Mouse (Mus musculus): ENCODE results near the gene Paxx. TPM values are rescaled to one million over a fixed set of nuclear protein-coding genes. Genes with fewer than 3 reads are reported as not detected.

Paxx gene
- polyA plus RNA-seq, 1 experiment from 2014 or later = 22.1 TPM

DNA sequence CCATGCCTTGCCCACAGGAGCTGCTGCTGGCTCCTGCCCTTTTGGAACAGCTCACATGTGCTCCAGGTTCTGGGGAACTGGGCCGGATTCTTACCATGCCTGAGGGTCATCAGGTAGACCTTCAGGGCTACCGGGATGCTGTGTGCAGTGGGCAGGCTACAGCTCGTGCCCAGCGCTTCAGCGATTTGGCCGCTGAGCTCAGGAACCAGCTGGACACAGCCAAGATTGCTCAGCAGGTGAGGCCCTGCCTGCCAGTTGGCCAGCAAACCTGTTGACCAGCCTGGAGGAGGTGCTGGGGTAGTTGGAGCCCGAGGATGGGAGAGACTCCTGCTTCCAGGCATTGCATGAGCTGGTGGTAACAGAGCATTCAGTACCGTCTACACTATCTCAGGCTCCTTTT lies 26.6 kb downstream of the Paxx start:
- 0 out of 2 replicates have a peak, but pooled peaks cover 2% of the 10 kb centered on the region for H3K4me1 ChIP-seq (replicated peaks)
- WGBS = 76% methylated on average over 8 of the region's 8 CpGs

GRCm38 (mm10) chr2:25433101-25433500 lies 27.8 kb downstream of the Paxx start:
- WGBS = 84% methylated on average over 17 of the region's 17 CpGs
- ATAC-seq (ENCODE audit: insufficient number of reproducible peaks, low FRiP score) = no peak

More for the DNA sequence above, 26.6 kb downstream of the Paxx start:
- no peak overlapping the region for H3K9ac ChIP-seq
- no peaks in the 10 kb centered on the region for H3K9me3 ChIP-seq (replicated peaks)
- H3K4me3 ChIP-seq = no peak overlapping the region
- no peak overlapping the region for H3K4me2 ChIP-seq
- H3K36me3 ChIP-seq = no peaks in the 10 kb centered on the region
- no peak overlapping the region for H3K27ac ChIP-seq (ENCODE audit: poor library complexity, severe bottlenecking)
- peaks cover 48% of the 10 kb centered on the region for H3K27me3 ChIP-seq (replicated peaks)
- no peak for ATAC-seq (ENCODE audit: insufficient number of reproducible peaks, low FRiP score)

GRCm38 (mm10) chr2:25432326-25433098 lies 28.4 kb downstream of the Paxx start:
- 63% methylated on average over 11 of the region's 11 CpGs for WGBS
- Histone ChIP-seq H3K4me1 (replicated peaks) (0 out of 2 replicates have a peak, but pooled peaks cover 2% of the 10 kb centered on the region), H3K27me3 (replicated peaks) (peaks cover 51% of the 10 kb centered on the region), H3K4me3 (no peak overlapping the region), H3K27ac (ENCODE audit: poor library complexity, severe bottlenecking) (no peak overlapping the region), H3K4me2 (no peak overlapping the region), H3K36me3 (no peaks in the 10 kb centered on the region), H3K9ac (no peak overlapping the region), H3K9me3 (replicated peaks) (no peaks in the 10 kb centered on the region)
- no peak for ATAC-seq (ENCODE audit: insufficient number of reproducible peaks, low FRiP score)

More at GRCm38 (mm10) chr2:25433101-25433500, 27.8 kb downstream of the Paxx start:
- Histone ChIP-seq H3K9ac (no peak overlapping the region), H3K27ac (ENCODE audit: poor library complexity, severe bottlenecking) (no peak overlapping the region), H3K4me1 (replicated peaks) (0 out of 2 replicates have a peak, but pooled peaks cover 2% of the 10 kb centered on the region), H3K27me3 (replicated peaks) (peaks cover 51% of the 10 kb centered on the region), H3K9me3 (replicated peaks) (no peaks in the 10 kb centered on the region), H3K4me3 (no peak overlapping the region), H3K4me2 (no peak overlapping the region), H3K36me3 (no peaks in the 10 kb centered on the region)

DNA sequence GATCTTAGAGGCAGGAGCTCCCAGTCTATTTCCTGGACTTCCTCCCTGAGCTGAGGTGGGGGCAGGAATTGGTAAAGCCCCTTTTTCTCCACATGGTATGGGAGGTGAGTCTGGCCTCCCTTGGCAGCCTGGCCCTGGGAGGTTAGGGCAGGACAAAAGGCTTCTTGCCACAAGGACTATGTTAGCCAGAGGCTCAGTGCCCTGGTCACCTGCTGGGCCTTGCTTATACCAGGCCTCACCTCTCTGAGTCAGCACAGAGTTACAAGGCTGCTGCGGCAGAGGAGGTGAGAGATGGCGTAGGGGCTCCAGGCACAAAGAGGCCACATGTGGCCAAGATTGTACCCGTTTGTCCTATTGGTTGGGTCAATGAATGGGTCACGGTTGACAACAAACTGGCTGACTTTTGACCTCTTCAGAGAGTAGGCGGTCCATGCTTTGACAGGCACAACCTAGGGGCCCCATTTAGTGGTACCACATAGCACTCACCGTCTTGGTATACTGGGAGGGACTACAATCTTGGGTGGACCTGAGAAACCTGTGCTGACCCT lies 29.5 kb downstream of the Paxx start:
- H3K27me3 ChIP-seq (replicated peaks) = peaks cover 58% of the 10 kb centered on the region
- H3K9ac ChIP-seq = no peak overlapping the region
- 0 out of 2 replicates have a peak, but pooled peaks cover 2% of the 10 kb centered on the region for H3K4me1 ChIP-seq (replicated peaks)
- no peak for ATAC-seq (ENCODE audit: insufficient number of reproducible peaks, low FRiP score)
- no peak overlapping the region for H3K4me2 ChIP-seq
- H3K36me3 ChIP-seq = no peaks in the 10 kb centered on the region
- no peaks in the 10 kb centered on the region for H3K9me3 ChIP-seq (replicated peaks)
- 70% methylated on average over 6 of the region's 6 CpGs for WGBS
- no peak overlapping the region for H3K4me3 ChIP-seq
- no peak overlapping the region for H3K27ac ChIP-seq (ENCODE audit: poor library complexity, severe bottlenecking)

DNA sequence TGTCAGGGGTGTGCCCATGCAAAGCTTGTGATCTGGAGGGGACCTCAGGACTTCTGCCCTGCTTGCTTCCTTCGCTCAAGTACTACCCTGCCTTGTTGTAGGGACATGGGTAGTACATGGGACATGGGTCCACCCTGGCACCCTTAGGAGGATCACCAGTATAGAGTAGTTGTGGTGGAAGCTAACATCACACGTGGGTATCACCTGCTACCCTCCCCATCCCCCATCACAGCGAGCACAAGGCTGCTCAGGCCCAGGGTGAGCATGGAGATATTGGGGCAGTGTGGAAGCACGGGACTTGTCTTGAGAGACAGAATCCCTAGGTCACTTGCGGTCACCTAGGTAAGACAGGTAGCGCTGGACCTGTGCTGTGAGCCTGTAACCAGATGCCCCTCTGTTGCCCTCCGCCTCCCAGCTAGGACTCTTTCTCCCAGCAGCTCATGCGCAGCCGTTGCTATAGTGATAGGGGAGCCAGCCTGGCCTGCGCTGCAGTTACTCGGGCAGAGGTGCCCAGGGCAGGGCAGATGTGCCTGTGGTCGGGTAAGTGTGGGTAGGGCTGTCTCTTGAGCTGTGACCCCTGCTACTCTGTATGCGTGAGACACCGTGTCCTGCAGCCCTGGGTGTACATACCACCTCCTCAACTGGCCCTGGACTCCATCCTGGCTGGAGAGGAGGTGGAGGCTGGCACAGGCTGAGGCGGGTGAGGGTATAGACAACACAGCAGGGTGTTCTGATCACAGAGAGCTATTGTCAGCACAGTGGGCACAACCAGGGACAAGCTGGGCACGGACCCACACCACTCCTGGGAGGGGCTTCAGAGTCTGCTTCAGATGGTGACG lies 30.3 kb downstream of the Paxx start:
- Histone ChIP-seq H3K36me3 (no peaks in the 10 kb centered on the region), H3K9me3 (replicated peaks) (no peaks in the 10 kb centered on the region), H3K27ac (ENCODE audit: poor library complexity, severe bottlenecking) (no peak overlapping the region), H3K9ac (no peak overlapping the region), H3K4me3 (no peak overlapping the region), H3K27me3 (replicated peaks) (peaks cover 66% of the 10 kb centered on the region), H3K4me2 (no peak overlapping the region), H3K4me1 (replicated peaks) (0 out of 2 replicates have a peak, but pooled peaks cover 2% of the 10 kb centered on the region)
- WGBS = 72% methylated on average over 17 of the region's 17 CpGs
- no peak for ATAC-seq (ENCODE audit: insufficient number of reproducible peaks, low FRiP score)

DNA sequence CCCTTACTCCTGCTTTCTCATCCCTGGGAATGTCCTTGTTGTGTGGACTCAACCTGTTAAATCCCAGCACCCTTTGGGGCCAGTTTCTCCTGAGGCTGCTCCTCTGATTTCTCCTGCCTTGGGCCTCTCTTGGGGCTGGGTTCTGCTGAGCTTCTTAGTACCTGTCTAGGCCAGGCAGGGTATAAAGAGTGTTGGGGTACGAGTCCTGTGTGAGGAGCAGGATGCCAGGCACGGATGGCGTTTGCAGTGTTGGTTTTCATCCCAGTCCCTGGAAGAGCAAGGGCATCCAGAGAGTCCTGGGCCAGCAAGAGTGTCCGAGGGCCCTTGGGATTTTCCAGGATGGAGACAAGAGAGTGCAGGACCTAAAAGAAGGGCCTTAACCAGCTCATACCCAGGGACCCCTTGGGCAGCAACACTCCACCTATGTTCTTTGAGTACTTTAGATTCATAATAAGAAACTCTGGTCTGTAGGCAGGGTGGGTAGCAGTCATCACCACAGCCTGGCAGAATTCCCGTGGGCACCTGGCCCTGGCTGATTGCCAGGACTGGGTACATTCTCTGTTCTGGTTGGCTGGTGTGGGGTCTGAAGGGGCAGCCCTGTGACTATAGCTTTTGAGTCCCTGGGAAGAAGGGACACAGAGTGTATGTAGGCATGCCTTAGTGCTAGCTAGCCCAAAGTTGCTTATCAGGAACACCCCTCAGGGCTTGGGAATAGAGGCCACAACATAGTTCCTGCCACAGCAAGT lies 31.3 kb downstream of the Paxx start:
- no peaks in the 10 kb centered on the region for H3K36me3 ChIP-seq
- H3K4me3 ChIP-seq = peak overlapping the region; percentile 67
- no peak for ATAC-seq (ENCODE audit: insufficient number of reproducible peaks, low FRiP score)
- H3K9me3 ChIP-seq (replicated peaks) = no peaks in the 10 kb centered on the region
- H3K27me3 ChIP-seq (replicated peaks) = peaks cover 76% of the 10 kb centered on the region
- H3K9ac ChIP-seq = peak overlapping the region; percentile 80; the same call in 1 of the 2 replicates
- H3K4me2 ChIP-seq = peak overlapping the region; percentile 91
- WGBS = 73% methylated on average over 5 of the region's 5 CpGs
- no peak overlapping the region for H3K27ac ChIP-seq (ENCODE audit: poor library complexity, severe bottlenecking)
- 0 out of 2 replicates have a peak, but pooled peaks cover 2% of the 10 kb centered on the region for H3K4me1 ChIP-seq (replicated peaks)

DNA sequence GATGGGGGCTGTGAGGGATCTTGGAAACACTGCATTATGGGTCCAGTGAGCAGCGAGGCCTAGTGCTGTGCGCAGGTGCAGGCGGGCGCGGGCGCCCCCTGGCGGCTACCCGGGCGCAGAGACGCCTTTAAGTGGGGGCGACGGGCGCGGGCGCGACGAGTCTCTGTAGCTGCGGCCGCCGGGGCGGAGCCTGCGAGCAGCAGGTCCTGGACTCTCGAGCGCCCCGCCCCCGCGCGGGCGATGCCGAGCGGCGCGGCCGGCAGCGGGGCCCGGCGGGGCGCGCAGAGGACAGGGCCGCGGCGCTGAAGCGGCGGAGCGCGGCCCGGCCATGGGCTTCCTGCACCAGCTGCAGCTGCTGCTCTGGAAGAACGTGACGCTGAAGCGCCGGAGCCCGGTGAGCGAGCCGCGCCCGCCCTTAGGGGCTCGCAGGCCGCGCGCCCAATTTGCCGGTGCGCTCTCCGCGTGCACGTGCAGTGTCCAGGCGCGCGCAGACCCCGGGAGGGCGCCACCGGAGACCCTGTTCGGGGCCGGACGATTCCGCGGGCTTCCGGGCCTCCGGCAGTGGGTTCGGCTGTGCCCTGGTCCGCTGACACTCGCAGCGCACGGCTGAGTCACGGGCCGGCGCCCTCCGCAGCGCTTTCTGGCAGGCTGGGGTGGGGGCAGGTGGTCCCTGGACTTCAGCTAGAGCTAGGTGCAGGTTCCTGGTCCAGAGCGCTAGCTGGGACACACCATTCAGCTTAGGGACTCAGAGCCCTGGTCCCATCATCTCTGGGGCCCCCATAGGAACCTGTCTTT lies 32.3 kb downstream of the Paxx start, which contains the start of gene Abca2:
Gene Abca2 (plus strand): TSS at position 262 of the 795 bp plus-strand sequence.
- Histone ChIP-seq H3K9ac (peak within 1 kb of the TSS; percentile 80), H3K4me2 (peak within 1 kb of the TSS; percentile 91), H3K27ac (ENCODE audit: poor library complexity, severe bottlenecking) (no peak within 1 kb of the TSS), H3K4me3 (peak within 1 kb of the TSS; percentile 67), H3K36me3 (no peaks in the 10 kb centered on the region), H3K4me1 (replicated peaks) (0 out of 2 replicates have a peak, but pooled peaks cover 2% of the 10 kb centered on the region), H3K9me3 (replicated peaks) (no peaks in the 10 kb centered on the region), H3K27me3 (replicated peaks) (peaks cover 76% of the 10 kb centered on the region)
- peak; percentile 86 for ATAC-seq (ENCODE audit: insufficient number of reproducible peaks, low FRiP score)
- WGBS = under 1% methylated on average over 89 of the region's 89 CpGs

DNA sequence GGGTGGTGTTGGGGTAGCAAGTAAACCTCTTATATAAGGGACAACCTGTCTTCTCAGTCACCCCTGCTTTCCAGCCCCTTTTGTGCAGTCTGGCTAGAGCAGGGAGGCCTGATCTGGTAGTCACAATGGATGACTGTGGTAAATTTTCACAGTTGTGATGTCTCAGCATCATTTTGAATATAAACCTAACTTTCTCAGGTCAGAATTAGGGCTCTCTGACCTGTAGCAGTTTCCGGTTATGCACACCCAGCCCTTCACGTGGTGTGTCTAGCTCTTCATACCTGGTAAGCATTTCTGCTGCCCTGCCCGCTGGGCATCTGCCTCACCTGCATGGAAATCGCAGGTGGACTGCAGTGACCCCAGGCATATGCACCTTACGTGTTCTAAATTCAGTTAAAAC lies 33.6 kb downstream of the Paxx start:
- Histone ChIP-seq H3K36me3 (no peaks in the 10 kb centered on the region), H3K4me2 (no peak overlapping the region), H3K27me3 (replicated peaks) (peaks cover 80% of the 10 kb centered on the region), H3K9ac (no peak overlapping the region), H3K9me3 (replicated peaks) (no peaks in the 10 kb centered on the region), H3K4me1 (replicated peaks) (peaks cover 6% of the 10 kb centered on the region; the same call in 1 of the 2 replicates), H3K27ac (ENCODE audit: poor library complexity, severe bottlenecking) (no peak overlapping the region), H3K4me3 (no peak overlapping the region)
- 81% methylated on average over 5 of the region's 5 CpGs for WGBS
- no peak for ATAC-seq (ENCODE audit: insufficient number of reproducible peaks, low FRiP score)

DNA sequence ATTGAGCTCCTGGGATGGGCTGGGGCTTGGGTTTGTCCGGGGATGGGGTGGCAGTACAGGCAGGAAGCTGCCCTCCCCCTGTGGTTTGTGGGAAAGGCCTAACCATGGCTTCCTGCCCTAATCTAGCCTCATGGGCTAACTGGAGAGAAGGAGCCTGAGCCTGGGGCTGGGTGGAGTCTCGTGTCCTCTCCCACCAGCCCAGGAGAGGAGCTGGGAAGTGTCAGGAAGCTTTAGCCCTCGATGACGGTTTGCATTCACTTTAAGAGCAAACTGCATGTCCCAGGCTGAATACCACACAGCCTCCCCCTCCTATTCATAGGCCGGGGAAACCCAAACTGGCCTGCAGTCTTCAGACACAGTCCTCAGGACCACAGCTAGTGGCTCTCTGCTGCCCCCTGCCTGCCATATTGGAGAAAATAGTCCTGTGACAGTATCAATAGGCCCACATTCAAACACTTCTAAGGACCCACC lies 34.1 kb downstream of the Paxx start:
- H3K4me2 ChIP-seq = no peak overlapping the region
- 23% methylated on average over 5 of the region's 5 CpGs for WGBS
- no peak overlapping the region for H3K4me3 ChIP-seq
- peaks cover 75% of the 10 kb centered on the region for H3K27me3 ChIP-seq (replicated peaks)
- no peak for ATAC-seq (ENCODE audit: insufficient number of reproducible peaks, low FRiP score)
- H3K4me1 ChIP-seq (replicated peaks) = peaks cover 6% of the 10 kb centered on the region; the same call in 1 of the 2 replicates
- no peak overlapping the region for H3K9ac ChIP-seq
- H3K27ac ChIP-seq (ENCODE audit: poor library complexity, severe bottlenecking) = no peak overlapping the region
- no peaks in the 10 kb centered on the region for H3K36me3 ChIP-seq
- H3K9me3 ChIP-seq (replicated peaks) = no peaks in the 10 kb centered on the region

DNA sequence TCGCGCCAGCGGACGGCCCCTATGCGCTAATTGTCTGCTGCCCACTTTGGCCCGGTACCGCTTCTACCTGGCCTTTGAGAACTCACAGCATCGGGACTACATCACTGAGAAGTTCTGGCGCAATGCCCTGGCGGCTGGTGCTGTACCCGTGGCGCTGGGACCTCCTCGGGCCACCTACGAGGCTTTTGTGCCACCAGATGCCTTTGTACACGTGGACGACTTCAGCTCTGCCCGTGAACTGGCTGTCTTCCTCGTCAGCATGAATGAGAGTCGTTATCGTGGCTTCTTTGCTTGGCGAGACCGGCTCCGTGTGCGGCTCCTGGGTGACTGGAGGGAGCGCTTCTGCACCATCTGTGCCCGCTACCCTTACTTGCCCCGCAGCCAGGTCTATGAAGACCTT lies 35.4 kb downstream of the Paxx start:
- no peak for ATAC-seq (ENCODE audit: insufficient number of reproducible peaks, low FRiP score)
- no peak overlapping the region for H3K4me3 ChIP-seq
- H3K4me2 ChIP-seq = no peak overlapping the region
- no peaks in the 10 kb centered on the region for H3K36me3 ChIP-seq
- peaks cover 6% of the 10 kb centered on the region; the same call in 1 of the 2 replicates for H3K4me1 ChIP-seq (replicated peaks)
- 45% methylated on average over 27 of the region's 27 CpGs for WGBS
- no peak overlapping the region for H3K27ac ChIP-seq (ENCODE audit: poor library complexity, severe bottlenecking)
- H3K9me3 ChIP-seq (replicated peaks) = no peaks in the 10 kb centered on the region
- no peak overlapping the region for H3K9ac ChIP-seq
- peaks cover 63% of the 10 kb centered on the region for H3K27me3 ChIP-seq (replicated peaks)
